Mouse (Mus musculus) urinary bladder, postnatal 4 days (tissue): ENCODE data around the gene Mei1.
"Not testable (repeated sequence)": the region's sequence is repeated elsewhere in the genome, so short reads cannot be mapped to it uniquely, and the experiment has no call there.

Source experiments
- DNase-seq, 2 experiments: peaks; one replicate each; pipeline ENCODE4 v3.0.0; 2021 to 2022; ENCODE audit warnings: low spot score in 2 of 2

Gene Mei1

DNA sequence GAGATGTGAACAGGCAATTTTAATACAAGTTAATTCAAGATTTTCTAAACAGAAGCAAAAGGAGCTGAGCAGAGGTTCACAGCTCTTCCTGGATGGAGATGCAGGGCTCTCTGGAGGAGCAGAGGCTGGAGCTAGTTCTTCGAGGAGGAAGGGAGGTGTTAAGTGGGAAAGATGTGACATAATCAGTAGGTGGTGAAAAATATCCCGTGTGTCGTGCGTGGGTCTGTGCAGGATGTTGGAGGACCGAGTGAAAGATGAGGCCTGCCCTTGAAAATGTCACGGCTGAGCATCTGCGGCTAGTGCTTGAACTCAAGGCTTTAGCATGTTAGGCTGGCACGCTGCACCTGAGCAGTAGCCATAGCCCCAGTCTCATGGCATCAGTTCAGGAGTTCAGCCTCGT lies 15.8 kb downstream of the Mei1 start:
- DNase-seq: no peak

GRCm38 (mm10) chr15:82086131-82086530 lies 16.3 kb downstream of the Mei1 start:
- DNase-seq: no peak

DNA sequence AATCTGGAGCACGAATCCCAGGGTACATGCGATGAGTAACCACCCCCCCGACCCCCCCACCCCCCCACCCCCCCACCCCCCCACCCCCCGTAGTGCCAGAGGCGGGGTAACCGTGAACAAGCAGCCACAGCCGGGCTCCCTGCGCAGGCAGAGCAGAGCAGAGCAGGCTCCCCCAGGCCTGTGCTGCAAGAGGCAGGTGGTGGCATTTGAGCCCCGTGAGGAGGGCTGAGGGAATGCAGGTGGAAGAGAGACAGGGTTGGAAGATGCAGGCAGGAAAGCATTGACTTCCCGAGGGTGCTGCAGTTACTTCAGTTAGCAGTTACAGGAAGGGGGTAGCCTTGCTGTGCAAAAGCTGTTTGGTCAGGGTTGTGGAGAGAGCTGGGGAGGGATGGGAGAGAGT lies 17.5 kb downstream of the Mei1 start:
- DNase-seq: no peak

- no peak for DNase-seq
Measured at GRCm38 (mm10) chr15:82091061-82091460, 21.3 kb downstream of the Mei1 start.

DNA sequence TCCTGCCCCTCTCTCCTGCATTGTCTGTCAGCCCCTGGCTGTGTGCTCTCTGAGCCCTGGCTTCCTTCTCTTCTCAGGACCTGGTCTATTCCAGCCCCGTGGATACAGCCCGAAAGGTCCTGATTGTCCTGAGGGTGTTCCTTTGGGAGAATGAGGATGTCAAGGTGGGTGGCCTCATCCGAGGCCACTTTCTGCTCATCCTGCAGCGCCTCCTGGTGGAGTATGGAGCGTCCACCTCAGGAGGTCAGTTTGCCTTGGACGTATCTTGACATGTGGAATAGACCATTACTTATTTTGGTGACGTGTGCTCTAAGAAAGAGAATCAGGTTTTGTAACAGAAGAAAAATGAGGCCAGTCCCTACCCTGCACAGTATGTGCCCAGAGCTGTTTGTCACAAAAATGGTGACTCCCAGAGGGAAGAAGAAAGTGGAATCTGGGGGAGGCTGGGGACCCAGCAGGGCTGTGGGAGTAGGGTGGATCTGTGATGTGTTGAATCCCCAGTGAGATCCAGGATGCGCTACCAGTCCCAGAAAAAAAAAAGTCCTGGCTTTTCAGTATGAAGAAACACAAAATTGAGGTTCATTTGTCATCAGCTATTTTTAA lies 37.3 kb downstream of the Mei1 start:
- peak; percentile 25 to 74 for DNase-seq

DNA sequence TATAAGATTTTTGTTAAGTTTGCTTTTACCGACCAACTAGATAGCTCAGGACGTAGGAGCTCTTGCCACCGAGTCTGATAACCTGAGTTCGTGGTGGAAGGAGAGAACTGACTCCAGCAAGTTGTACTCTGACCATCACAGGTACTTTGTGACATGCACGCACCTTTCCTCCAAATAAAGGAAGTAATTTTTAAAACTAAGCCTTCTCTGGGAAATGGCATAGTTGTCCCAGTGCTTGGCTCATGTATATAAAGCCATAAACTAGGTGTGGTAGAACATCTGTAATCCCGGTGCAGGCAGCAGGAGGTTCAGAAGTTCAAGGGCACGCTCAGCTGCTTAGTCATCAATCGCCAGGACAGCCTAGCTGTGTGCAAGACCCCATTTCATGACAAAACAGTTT lies 50.7 kb downstream of the Mei1 start:
- DNase-seq: no peak

GRCm38 (mm10) chr15:82126690-82127089 lies 56.9 kb downstream of the Mei1 start:
- DNase-seq: not testable (repeated sequence)

GRCm38 (mm10) chr15:82127426-82128374 lies 57.9 kb downstream of the Mei1 start, which contains the start of gene Ccdc134:
Gene Ccdc134, plus strand, starts transcription at chr15:82127922.
- DNase-seq: peak; percentile 94 to 96

- no peak for DNase-seq
Measured at GRCm38 (mm10) chr15:82128398-82128797, 58.6 kb downstream of the Mei1 start.

DNA sequence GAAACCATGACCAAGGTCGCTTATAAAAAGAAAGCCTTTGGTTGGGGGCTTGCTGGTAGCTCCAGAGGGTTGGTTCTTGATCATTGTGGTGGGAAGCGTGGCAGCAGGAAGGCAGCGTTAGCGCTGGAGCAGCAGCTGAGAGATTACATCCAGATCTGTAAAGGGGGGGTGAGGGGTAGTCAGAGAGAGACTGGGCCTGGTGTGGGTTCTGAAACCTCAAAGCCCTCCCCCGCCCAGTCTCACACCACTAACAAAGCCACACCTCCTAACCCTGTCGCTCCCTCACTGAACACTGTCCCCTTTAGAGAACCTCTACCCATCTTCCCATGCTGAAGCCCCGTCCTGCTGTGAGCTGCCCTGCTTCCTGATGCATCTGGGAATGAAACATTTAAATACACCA lies 60.8 kb downstream of the Mei1 start:
- DNase-seq: no peak

DNA sequence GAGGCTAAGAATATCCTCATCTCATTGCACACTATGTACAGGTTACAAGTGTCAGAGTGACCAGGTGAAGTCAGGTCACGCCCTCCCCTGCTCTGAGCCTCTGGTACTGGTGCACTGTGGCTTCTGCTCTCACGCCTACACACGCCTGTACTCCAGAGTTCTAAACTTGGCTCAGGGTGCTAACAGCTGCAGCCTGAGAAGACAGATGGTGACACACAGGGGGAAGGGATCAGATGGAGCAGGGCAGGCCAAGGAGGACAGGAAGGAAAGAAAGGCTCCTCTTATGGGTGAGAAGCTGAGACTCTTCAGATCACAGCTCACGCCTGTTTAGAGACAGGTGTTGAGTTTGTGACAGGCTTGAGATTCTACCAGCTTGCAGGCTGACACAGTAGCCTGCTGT lies 65.6 kb downstream of the Mei1 start:
- DNase-seq: no peak

DNA sequence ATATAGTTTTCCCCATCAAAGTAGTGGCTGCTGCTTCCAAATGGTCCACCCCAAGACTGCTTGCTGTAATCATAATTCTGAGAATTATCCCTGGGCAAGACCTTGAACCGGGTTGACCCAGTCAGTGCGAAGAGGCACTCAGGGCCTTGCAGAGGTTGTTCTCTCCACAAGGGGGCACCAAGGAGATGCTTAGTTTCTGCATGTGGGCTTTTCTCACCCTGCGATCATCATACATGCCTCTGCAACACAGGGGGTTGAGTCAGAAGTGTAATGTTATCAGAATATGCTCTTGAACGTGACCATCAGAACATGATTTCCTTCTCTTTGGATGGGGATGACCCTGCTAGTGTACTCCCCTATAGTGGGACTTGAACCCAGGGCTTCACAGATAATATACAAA lies 68.8 kb downstream of the Mei1 start:
- DNase-seq: peak in 1 of 2 experiments; percentile 39

DNA sequence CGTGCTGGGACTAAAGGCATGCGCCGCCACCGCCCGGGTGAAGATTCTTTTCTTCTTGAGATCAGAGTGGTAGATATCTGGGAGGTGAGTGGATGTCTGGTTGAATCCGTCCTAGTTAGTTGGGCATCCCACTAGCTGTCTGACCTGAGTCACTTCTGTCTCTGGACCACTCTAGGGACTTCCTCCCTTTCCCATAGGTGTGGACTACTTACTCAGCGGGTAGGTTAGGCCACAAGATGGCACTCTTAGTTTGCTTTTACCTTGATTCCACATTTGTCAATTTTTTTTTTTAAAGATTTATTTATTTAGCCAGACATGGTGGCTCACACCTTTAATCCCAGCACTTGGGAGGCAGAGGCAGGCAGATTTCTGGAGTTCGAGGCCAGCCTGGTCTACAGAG lies 69.4 kb downstream of the Mei1 start:
- no peak for DNase-seq

- DNase-seq: no peak
Measured at GRCm38 (mm10) chr15:82140355-82140754, 70.6 kb downstream of the Mei1 start.

DNA sequence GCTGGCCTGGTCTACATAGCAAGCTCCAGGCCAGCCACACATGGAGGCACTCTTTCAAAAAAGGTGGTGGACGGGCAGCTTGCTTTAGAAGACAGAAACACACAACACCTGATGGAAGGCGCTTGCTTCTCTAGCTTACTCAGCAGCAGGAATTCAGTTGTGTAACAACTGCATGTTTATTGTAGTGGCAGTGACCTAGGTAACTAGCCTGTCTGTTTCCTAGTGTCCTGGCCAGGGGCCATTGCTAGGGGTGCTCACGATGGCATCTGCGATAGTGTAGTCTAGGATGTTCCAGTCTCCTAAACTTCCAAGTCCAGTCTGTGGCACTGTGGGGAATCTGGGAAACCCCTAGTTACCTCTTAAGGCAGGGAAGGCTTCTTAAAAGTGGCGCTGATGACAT lies 74.4 kb downstream of the Mei1 start:
- DNase-seq: no peak

GRCm38 (mm10) chr15:82145408-82145807 lies 75.6 kb downstream of the Mei1 start:
- DNase-seq: no peak

GRCm38 (mm10) chr15:82145851-82146769 lies 76.3 kb downstream of the Mei1 start:
- DNase-seq: no peak

GRCm38 (mm10) chr15:82146770-82147610 lies 77.2 kb downstream of the Mei1 start, which contains the start of gene Srebf2:
Gene Srebf2, plus strand, starts transcription at chr15:82147181.
- DNase-seq: peak; percentile 98 to 99

GRCm38 (mm10) chr15:82147611-82148111 lies 77.9 kb downstream of the Mei1 start:
- DNase-seq: peak; percentile 57 to 71

DNA sequence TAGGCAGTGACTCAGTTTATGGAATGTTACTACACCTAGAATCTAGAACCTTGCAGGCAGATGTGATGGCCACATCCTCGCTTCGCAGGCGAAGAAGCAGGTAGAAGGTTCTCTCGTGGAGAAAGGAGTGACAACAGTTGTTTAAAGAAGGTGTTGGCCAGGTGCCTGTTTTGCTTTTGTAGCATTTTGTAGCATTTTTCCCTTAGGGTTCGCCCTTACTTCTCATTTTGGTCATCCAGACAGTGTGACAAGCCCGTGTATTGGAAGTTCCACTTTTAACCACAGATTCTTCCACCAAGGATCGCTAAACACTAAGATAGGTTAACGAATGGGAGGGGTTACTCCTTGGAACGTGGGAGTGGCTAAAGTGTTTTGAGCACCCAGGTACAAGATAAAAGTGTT lies 78.7 kb downstream of the Mei1 start:
- DNase-seq: no peak

DNA sequence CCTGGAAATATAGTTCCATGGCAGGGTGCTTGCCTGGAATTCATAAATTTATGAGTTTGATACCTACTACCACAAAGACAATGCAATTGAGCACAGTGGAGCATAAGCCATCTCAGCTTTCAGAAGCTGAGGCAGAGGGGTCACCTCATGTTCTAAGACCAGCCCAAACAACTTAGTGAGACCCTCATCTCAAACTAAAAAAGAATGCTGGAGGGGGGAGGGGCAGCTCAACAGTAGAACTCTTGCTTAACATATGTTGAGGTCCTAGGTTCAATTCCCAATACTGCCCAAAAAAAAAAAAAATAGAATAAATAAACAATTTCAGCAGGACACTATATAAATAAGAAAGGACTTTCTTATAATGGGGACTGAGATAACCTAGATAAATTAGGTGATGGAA lies 80.2 kb downstream of the Mei1 start:
- no peak for DNase-seq
